Mouse (Mus musculus) adipose tissue, adult 10 weeks (tissue): ENCODE data around the gene H2afb1. TPM values are rescaled to one million over a fixed set of nuclear protein-coding genes. Genes with fewer than 3 reads are reported as not detected.

Experiments
- polyA plus RNA-seq: library from polyadenylated mRNA; stranded (reverse); fragments of 350-450 nt; fragmentation: Illumina TruSeq; extraction: RNeasy Lipid Tissue Mini Kit (QIAGEN cat#74804); gene quantifications from one replicate; pipeline ENCODE4 v1.2.3, GENCODE M21; 2014; ENCODE audit warnings: low read depth, low replicate concordance

Gene H2afb1
- polyA plus RNA-seq, result not detected

GRCm38 (mm10) chrX:117014457-117014856 is at the start of gene H2afb1:
H2afb1 (plus strand) TSS chrX:117014757.

